Mouse (Mus musculus): Measurements from ENCODE around the gene Zkscan3.

GRCm38 (mm10) chr13:21415750-21416149, 13.2 kb upstream of the Zkscan3 start:
- TF ChIP-seq POLR2A (IDR thresholded peaks at IDR 0.05; ENCODE audit: borderline replicate concordance, insufficient read depth, low read length), result no peak
- TF ChIP-seq CTCF (IDR thresholded peaks at IDR 0.05; ENCODE audit: borderline replicate concordance, insufficient read depth, low read depth, low read length), result no peak

Measured in cerebellum, adult 2 months (tissue).